Mouse (Mus musculus): ENCODE data around the gene Ociad1. TPM values are rescaled to one million over a fixed set of nuclear protein-coding genes. Genes with fewer than 3 reads are reported as not detected.

Gene Ociad1
- 50.7 and 59.5 TPM in 2 replicates for polyA plus RNA-seq (2012; rRNA removed)

GRCm38 (mm10) chr5:73292502-73293457 is at the start of gene Ociad1:
TSS of gene Ociad1 (plus strand) at chr5:73292784.
- under 1% methylated on average over 58 of the region's 58 CpGs for WGBS
- peak; percentile 73 for DNase-seq (ENCODE audit: low read depth, low spot score)

- DNase-seq (ENCODE audit: low read depth, low spot score): no peak
- WGBS: 26% methylated on average over 13 of the region's 13 CpGs
Measured at GRCm38 (mm10) chr5:73244403-73244802, 48.2 kb upstream of the Ociad1 start.

- no peak for DNase-seq (ENCODE audit: low read depth, low spot score)
- 45% methylated on average over 6 of the region's 6 CpGs for WGBS
Measured at GRCm38 (mm10) chr5:73246414-73246813, 46.2 kb upstream of the Ociad1 start.

GRCm38 (mm10) chr5:73248211-73248610 is 44.4 kb upstream of the Ociad1 start:
- no peak for DNase-seq (ENCODE audit: low read depth, low spot score)
- 76% methylated on average over 8 of the region's 8 CpGs for WGBS

- WGBS: 85% methylated on average over 4 of the region's 4 CpGs
- no peak for DNase-seq (ENCODE audit: low read depth, low spot score)
Measured at GRCm38 (mm10) chr5:73249341-73249740, 43.2 kb upstream of the Ociad1 start.

- DNase-seq (ENCODE audit: low read depth, low spot score): no peak
Measured at GRCm38 (mm10) chr5:73252739-73253138, 39.8 kb upstream of the Ociad1 start.

- DNase-seq (ENCODE audit: low read depth, low spot score): no peak
- 8% methylated on average over 5 of the region's 5 CpGs for WGBS
Measured at GRCm38 (mm10) chr5:73254660-73255059, 37.9 kb upstream of the Ociad1 start.

GRCm38 (mm10) chr5:73255321-73256251 is 37.0 kb upstream of the Ociad1 start:
- WGBS: under 1% methylated on average over 128 of the region's 129 CpGs
- no peak for DNase-seq (ENCODE audit: low read depth, low spot score)

GRCm38 (mm10) chr5:73256352-73257065 is 36.1 kb upstream of the Ociad1 start, which contains the start of gene Fryl:
TSS of gene Fryl (minus strand) at chr5:73256619.
- DNase-seq (ENCODE audit: low read depth, low spot score): peak; percentile 93
- under 1% methylated on average over 44 of the region's 44 CpGs for WGBS

- no peak for DNase-seq (ENCODE audit: low read depth, low spot score)
- under 1% methylated on average over 11 of the region's 11 CpGs for WGBS
Measured at GRCm38 (mm10) chr5:73257096-73257495, 35.5 kb upstream of the Ociad1 start.

GRCm38 (mm10) chr5:73257723-73258122 is 34.9 kb upstream of the Ociad1 start:
- DNase-seq (ENCODE audit: low read depth, low spot score): no peak
- WGBS: 23% methylated on average over 8 of the region's 8 CpGs

- no peak for DNase-seq (ENCODE audit: low read depth, low spot score)
- WGBS: 72% methylated on average over 5 of the region's 5 CpGs
Measured at GRCm38 (mm10) chr5:73264122-73264521, 28.5 kb upstream of the Ociad1 start.

GRCm38 (mm10) chr5:73265460-73265859 is 27.1 kb upstream of the Ociad1 start:
- no peak for DNase-seq (ENCODE audit: low read depth, low spot score)
- 40% methylated on average over 5 of the region's 5 CpGs for WGBS

GRCm38 (mm10) chr5:73268636-73269213 is 23.9 kb upstream of the Ociad1 start:
- 67% methylated on average over 11 of the region's 11 CpGs for WGBS
- DNase-seq (ENCODE audit: low read depth, low spot score): no peak

GRCm38 (mm10) chr5:73270612-73271011 is 22.0 kb upstream of the Ociad1 start:
- no peak for DNase-seq (ENCODE audit: low read depth, low spot score)
- WGBS: 79% methylated on average over 6 of the region's 6 CpGs

- DNase-seq (ENCODE audit: low read depth, low spot score): no peak
- WGBS: 84% methylated on average over 4 of the region's 4 CpGs
Measured at GRCm38 (mm10) chr5:73273171-73273570, 19.4 kb upstream of the Ociad1 start.

GRCm38 (mm10) chr5:73274941-73275340 is 17.6 kb upstream of the Ociad1 start:
- WGBS: 81% methylated on average over 2 of the region's 2 CpGs
- DNase-seq (ENCODE audit: low read depth, low spot score): no peak

GRCm38 (mm10) chr5:73279190-73279589 is 13.4 kb upstream of the Ociad1 start:
- 38% methylated on average over 10 of the region's 10 CpGs for WGBS
- no peak for DNase-seq (ENCODE audit: low read depth, low spot score)

Measured in large intestine, adult 2 months (tissue).